Mouse (Mus musculus): ENCODE measurements at regions not wholly inside any gene's neighbourhood (a gene's known extent, or its start where the extent isn't known, plus 50 kb on each side); places are given as distances from the start of the nearest gene placed in this dataset.

DNA sequence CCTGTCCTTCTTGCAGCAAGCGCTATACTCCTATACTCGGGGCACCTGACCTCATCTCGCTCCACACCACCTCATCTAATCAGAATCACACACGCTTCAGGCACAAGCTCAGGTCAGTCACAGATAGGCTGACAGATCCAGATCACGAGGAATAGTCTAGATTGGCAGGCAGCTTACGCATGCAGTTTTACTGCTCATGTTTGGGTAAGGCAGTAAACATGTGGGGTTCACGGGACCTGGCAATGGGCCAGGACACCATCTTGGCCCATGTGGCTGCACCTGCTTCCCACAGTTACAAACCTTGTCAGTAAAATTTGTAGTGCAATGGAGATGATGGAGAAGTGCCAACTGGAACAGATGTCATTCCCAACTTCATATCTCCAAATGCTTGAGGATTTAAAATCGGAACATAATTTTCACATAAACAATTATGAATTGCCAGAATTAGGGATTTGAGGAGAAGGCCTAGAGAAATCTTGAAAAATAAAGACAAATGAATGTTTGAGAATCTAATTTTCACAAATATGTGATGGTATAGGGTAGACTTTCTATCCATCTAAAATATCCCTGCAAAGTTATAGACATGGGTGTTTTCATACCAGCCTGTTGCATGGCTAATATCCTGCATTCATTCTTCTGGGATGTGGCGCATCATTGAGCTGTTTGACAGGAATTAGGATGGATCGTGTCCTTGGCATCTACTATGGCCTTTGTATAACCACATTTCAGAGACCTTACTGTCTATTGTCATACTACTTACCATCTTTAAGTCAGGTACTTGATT lies 111.5 kb upstream of the 2610001J05Rik start:
- H3K4me1 ChIP-seq (replicated peaks; ENCODE audit: insufficient read depth, low read length) = no peaks in the 10 kb centered on the region
- 85% methylated on average over 10 of the region's 10 CpGs for WGBS
- no peak overlapping the region for H3K27ac ChIP-seq
- no peaks in the 10 kb centered on the region for H3K27me3 ChIP-seq (ENCODE audit: insufficient read depth, low read length)
- TF ChIP-seq CTCF (IDR thresholded peaks at IDR 0.05; ENCODE audit: low read depth) = no peak
- H3K9ac ChIP-seq (ENCODE audit: low read depth, low read length) = no peak overlapping the region
- no peak for ATAC-seq (replicated peaks; ENCODE audit: low FRiP score, low read depth)
- no peak overlapping the region for H3K4me2 ChIP-seq (ENCODE audit: low read length)
- no peak for DNase-seq (ENCODE audit: low spot score)
- no peak overlapping the region for H3K4me3 ChIP-seq (replicated peaks; ENCODE audit: low read depth, low read length)
- no peaks in the 10 kb centered on the region for H3K9me3 ChIP-seq (replicated peaks; ENCODE audit: low read length)
- H3K36me3 ChIP-seq (ENCODE audit: insufficient read depth, low read length) = no peaks in the 10 kb centered on the region

DNA sequence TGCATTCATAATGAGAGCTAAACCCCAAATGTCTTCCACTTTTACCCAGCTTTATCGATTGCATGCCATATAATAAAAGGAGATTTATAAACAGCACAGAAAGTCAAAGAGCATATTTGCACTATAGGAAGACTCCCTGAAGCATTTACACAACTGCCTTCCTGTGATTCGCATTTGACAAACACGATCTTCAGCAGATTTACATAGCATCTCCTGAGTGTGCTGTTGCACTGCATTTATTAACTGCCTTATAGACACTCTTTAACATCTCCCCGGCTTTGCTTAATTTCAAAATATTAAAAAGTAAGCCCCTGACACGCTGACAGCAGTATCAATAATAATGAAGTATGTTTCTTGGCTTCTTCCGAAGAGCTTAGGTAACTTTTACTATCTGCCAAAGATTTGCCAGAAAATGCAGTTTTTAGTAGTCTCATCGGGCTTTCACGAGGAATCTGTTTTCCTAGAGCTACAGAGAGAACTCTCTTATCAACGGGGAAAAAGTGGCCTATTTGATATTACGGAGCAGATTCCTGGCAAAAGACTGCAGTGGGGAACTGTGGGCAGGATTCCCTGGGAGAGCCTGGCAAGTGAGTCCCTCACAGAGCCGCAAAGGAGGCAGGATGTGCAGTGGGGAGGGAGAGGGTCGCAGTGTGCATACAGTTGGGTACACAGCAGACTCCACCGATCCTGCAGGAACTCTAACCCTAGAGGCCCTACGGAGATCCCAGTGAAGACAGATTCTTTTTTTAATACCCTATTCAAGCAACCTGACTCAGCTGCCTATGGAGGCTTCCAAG lies 103.6 kb upstream of the 2610001J05Rik start:
- H3K36me3 ChIP-seq (ENCODE audit: insufficient read depth, low read length) = no peaks in the 10 kb centered on the region
- H3K4me1 ChIP-seq (replicated peaks; ENCODE audit: insufficient read depth, low read length) = no peaks in the 10 kb centered on the region
- no peak overlapping the region for H3K9ac ChIP-seq (ENCODE audit: low read depth, low read length)
- 70% methylated on average over 14 of the region's 14 CpGs for WGBS
- no peak overlapping the region for H3K4me3 ChIP-seq (replicated peaks; ENCODE audit: low read depth, low read length)
- ATAC-seq (replicated peaks; ENCODE audit: low FRiP score, low read depth) = no peak
- no peaks in the 10 kb centered on the region; the same call in 1 of the 2 replicates for H3K9me3 ChIP-seq (replicated peaks; ENCODE audit: low read length)
- no peaks in the 10 kb centered on the region for H3K27me3 ChIP-seq (ENCODE audit: insufficient read depth, low read length)
- no peak overlapping the region for H3K4me2 ChIP-seq (ENCODE audit: low read length)
- H3K27ac ChIP-seq = no peak overlapping the region
- TF ChIP-seq CTCF (IDR thresholded peaks at IDR 0.05; ENCODE audit: low read depth) = no peak
- no peak for DNase-seq (ENCODE audit: low spot score)

DNA sequence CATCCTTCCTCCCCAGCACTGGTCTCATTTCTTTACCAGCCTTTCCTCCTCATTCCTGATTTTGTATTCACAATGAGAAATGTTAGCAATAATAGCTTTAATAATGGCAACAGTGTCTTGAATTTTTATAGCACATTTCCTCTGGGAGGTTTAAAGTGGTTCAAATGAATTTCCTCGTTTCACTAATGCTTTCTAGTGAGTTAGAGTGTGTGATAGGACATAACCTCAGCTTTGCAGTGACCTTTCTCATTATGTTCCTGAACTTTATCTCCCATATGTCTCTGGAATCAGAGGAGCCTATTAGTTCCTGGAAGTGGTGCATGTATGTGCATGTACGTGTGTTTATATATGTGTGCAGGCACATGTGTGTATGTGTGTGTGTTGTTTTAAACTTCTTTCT lies 93.2 kb upstream of the 2610001J05Rik start:
- no peak for TF ChIP-seq CTCF (IDR thresholded peaks at IDR 0.05; ENCODE audit: low read depth)
- Histone ChIP-seq H3K4me2 (ENCODE audit: low read length) (no peak overlapping the region), H3K9ac (ENCODE audit: low read depth, low read length) (no peak overlapping the region), H3K4me3 (replicated peaks; ENCODE audit: low read depth, low read length) (no peak overlapping the region), H3K4me1 (replicated peaks; ENCODE audit: insufficient read depth, low read length) (no peaks in the 10 kb centered on the region), H3K36me3 (ENCODE audit: insufficient read depth, low read length) (no peaks in the 10 kb centered on the region), H3K27me3 (ENCODE audit: insufficient read depth, low read length) (no peaks in the 10 kb centered on the region), H3K9me3 (replicated peaks; ENCODE audit: low read length) (no peaks in the 10 kb centered on the region), H3K27ac (no peak overlapping the region)
- 64% methylated on average over 2 of the region's 2 CpGs for WGBS
- DNase-seq (ENCODE audit: low spot score) (no peak), ATAC-seq (replicated peaks; ENCODE audit: low FRiP score, low read depth) (no peak)

DNA sequence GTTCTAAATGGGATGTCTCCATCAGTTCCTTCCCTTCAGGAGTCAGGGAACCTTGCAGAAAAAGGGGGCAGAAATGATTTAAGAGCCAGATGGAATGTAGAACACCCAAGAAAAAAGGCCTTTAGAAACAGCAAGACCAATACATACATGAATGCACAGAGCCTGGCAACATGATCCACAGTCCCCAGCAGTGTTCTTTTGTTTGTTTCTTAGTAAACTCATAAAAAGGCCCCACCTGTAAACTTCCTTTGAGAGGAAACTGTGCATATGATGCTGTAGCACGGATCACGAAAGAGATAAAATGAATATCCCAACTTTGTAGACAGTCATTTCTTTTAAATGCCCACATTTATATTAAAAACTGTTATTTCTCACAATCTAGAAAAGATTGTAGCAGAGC lies 92.7 kb upstream of the 2610001J05Rik start:
- Histone ChIP-seq H3K4me3 (replicated peaks; ENCODE audit: low read depth, low read length) (no peak overlapping the region), H3K27me3 (ENCODE audit: insufficient read depth, low read length) (no peaks in the 10 kb centered on the region), H3K9ac (ENCODE audit: low read depth, low read length) (no peak overlapping the region), H3K36me3 (ENCODE audit: insufficient read depth, low read length) (no peaks in the 10 kb centered on the region), H3K27ac (no peak overlapping the region), H3K4me1 (replicated peaks; ENCODE audit: insufficient read depth, low read length) (no peaks in the 10 kb centered on the region), H3K4me2 (ENCODE audit: low read length) (no peak overlapping the region), H3K9me3 (replicated peaks; ENCODE audit: low read length) (no peaks in the 10 kb centered on the region)
- DNase-seq (ENCODE audit: low spot score) = no peak
- ATAC-seq (replicated peaks; ENCODE audit: low FRiP score, low read depth) = no peak
- no peak for TF ChIP-seq CTCF (IDR thresholded peaks at IDR 0.05; ENCODE audit: low read depth)
- 80% methylated on average over 2 of the region's 2 CpGs for WGBS

DNA sequence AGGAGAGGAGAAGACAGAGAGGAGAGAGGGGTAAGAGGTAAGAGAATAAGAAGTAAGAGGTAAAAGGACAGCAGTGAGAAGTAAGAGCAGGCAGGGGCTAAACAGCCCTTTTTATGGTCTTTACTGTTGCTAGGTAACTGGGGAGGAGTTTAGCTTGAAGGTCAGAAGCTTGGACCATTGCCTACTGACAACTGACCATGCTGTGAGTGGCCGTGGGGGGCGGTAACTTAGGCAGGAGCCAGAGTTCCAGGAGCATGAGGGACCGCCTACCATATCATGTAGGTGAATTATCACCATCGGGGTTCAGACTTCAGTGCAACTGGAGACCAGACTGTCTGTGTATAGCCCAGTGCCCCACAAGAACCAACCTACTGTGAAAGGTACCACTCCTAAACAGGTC lies 78.3 kb upstream of the 2610001J05Rik start:
- Histone ChIP-seq H3K4me2 (ENCODE audit: low read length) (no peak overlapping the region), H3K9me3 (replicated peaks; ENCODE audit: low read length) (no peaks in the 10 kb centered on the region), H3K4me1 (replicated peaks; ENCODE audit: insufficient read depth, low read length) (no peaks in the 10 kb centered on the region), H3K9ac (ENCODE audit: low read depth, low read length) (no peak overlapping the region), H3K36me3 (ENCODE audit: insufficient read depth, low read length) (no peaks in the 10 kb centered on the region), H3K27ac (no peak overlapping the region), H3K4me3 (replicated peaks; ENCODE audit: low read depth, low read length) (no peak overlapping the region), H3K27me3 (ENCODE audit: insufficient read depth, low read length) (no peaks in the 10 kb centered on the region)
- WGBS = 47% methylated on average over 4 of the region's 4 CpGs
- TF ChIP-seq CTCF (IDR thresholded peaks at IDR 0.05; ENCODE audit: low read depth) = no peak
- ATAC-seq (replicated peaks; ENCODE audit: low FRiP score, low read depth) (no peak), DNase-seq (ENCODE audit: low spot score) (no peak)

DNA sequence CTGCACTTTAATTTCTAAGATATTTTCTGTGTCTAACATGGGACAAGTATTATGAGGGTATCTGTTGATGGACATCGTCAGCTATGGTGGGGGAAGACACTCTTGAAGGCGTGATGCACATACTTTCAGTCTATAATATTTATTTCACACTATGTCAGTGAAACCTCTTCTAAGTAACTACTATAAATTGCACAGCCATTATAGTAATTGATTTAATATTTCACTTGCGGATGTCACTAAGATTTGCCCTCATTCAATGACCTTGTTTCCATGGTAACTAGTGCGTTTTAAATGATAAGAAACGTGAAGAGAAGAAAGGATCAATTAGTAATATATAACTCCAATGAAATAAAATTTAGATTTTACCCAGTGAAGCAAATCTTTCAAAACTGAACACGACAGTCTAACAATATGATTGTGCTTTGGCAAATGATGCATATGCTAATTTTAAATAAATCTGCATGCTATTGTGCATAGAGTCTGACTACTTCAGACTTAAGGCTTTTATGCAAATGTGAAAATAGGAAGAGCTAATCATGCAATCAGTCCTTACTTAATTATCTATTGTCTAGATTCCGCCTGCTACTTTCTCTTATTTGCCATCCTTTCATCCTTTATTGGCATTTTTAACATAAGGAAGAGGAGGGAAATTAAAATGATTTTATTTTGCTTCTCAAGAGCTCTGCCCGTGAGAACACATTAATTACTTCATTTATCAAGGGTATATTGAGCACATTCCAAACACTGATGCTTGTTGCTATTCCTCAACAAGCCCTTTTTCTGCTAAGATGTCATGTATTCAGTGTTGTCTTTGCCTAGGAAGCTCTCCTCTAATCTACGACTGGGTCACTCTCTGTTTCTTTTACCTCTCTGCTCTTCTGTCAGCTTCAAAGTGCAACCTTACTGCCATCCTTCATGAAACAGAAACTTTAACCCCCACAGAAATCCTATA lies 49.8 kb upstream of the 2610001J05Rik start:
- Histone ChIP-seq H3K9me3 (replicated peaks; ENCODE audit: low read length) (no peaks in the 10 kb centered on the region), H3K36me3 (ENCODE audit: insufficient read depth, low read length) (no peaks in the 10 kb centered on the region), H3K27ac (no peak overlapping the region), H3K4me1 (replicated peaks; ENCODE audit: insufficient read depth, low read length) (no peaks in the 10 kb centered on the region), H3K9ac (ENCODE audit: low read depth, low read length) (no peak overlapping the region), H3K4me3 (replicated peaks; ENCODE audit: low read depth, low read length) (no peak overlapping the region), H3K27me3 (ENCODE audit: insufficient read depth, low read length) (no peaks in the 10 kb centered on the region), H3K4me2 (ENCODE audit: low read length) (no peak overlapping the region)
- DNase-seq (ENCODE audit: low spot score) (no peak), ATAC-seq (replicated peaks; ENCODE audit: low FRiP score, low read depth) (no peak)
- no peak for TF ChIP-seq CTCF (IDR thresholded peaks at IDR 0.05; ENCODE audit: low read depth)
- WGBS = 78% methylated on average over 9 of the region's 9 CpGs
